Mouse (Mus musculus): Measurements from ENCODE around the gene Gm2026. TPM values are rescaled to one million over a fixed set of nuclear protein-coding genes. Genes with fewer than 3 reads are reported as not detected.
"Not testable (repeated sequence)": the region's sequence is repeated elsewhere in the genome, so short reads cannot be mapped to it uniquely, and the experiment has no call there.

Gm2026 gene
- polyA plus RNA-seq (2015; fragmentation: Nextera tagmentation; extraction: Ambion mirVana): 26.4 and 33.8 TPM in 2 replicates

DNA sequence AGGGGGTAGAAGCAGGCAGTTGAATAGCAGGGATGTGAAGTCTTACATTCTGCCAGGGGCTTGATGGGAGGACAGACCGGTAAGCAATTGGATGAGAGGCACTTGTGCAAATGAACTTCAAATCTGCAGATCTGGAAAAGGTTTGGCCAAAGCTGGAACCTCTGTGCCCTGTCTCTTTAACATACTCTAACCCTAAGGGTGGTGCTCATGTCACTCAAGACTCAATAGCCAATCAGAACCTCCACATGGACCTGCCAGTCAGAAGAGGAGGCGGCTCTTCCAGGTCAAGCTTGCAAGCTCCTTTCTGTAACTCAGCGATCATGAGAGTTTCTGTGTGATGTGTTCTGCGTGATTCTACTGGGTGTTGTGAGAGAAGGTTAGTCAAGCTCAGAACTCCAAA, at the start of gene Gm2026:
TSS of gene Gm2026 (plus strand) at position 301 of the 400 bp plus-strand sequence.
- no CpG with 5 or more reads among the region's 4 CpGs for WGBS
- H3K27ac ChIP-seq; H3K27me3 ChIP-seq; ATAC-seq (ENCODE audit: low FRiP score, low read depth); H3K9ac ChIP-seq; H3K9me3 ChIP-seq; H3K36me3 ChIP-seq; H3K4me2 ChIP-seq (replicated peaks); H3K4me3 ChIP-seq; H3K4me1 ChIP-seq: not testable (repeated sequence)

DNA sequence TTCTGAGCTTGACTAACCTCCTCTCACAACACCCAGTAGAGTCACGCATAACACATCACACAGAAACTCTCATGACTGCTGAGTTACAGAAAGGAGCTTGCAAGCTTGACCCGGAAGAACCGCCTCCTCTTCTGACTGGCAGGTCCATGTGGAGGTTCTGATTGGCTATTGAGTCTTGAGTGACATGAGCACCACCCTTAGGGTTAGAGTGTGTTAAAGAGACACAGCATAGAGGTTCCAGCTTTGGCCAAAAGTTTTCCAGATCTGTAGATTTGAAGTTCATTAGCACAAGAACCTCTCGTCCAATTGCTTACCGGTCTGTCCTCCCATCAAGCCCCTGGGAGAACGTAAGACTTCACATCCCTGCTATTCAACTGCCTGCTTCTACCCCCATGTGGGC, 34.1 kb upstream of the Gm2026 start, which contains the start of gene Zfp966:
TSS of gene Zfp966 (minus strand) at position 101 of the 400 bp plus-strand sequence.
- not testable (repeated sequence) for H3K27me3 ChIP-seq; H3K4me3 ChIP-seq; H3K27ac ChIP-seq; ATAC-seq (ENCODE audit: low FRiP score, low read depth); H3K4me1 ChIP-seq; H3K4me2 ChIP-seq (replicated peaks); H3K36me3 ChIP-seq; H3K9ac ChIP-seq; H3K9me3 ChIP-seq
- no CpG with 5 or more reads among the region's 6 CpGs for WGBS

Other genes starting within 250 kb of the Gm2026 start
- not detected in 2 replicates for gene Gm2007, start 223.8 kb upstream of the Gm2026 start, polyA plus RNA-seq (2015; fragmentation: Nextera tagmentation; extraction: Ambion mirVana)
- 5.2 TPM in 1 of 2 replicates, not detected in the other for gene Gm14288, start 164.2 kb upstream of the Gm2026 start, polyA plus RNA-seq (2015; fragmentation: Nextera tagmentation; extraction: Ambion mirVana)
- gene Gm6710, start 96.1 kb upstream of the Gm2026 start, polyA plus RNA-seq (2015; fragmentation: Nextera tagmentation; extraction: Ambion mirVana): 19.6 and 25.2 TPM in 2 replicates
- 3.2 and 3.3 TPM in 2 replicates for gene Zfp966, start 34.2 kb upstream of the Gm2026 start, polyA plus RNA-seq (2015; fragmentation: Nextera tagmentation; extraction: Ambion mirVana)
- 1.0 TPM in 1 of 2 replicates, not detected in the other for gene Gm2004, start 184.5 kb downstream of the Gm2026 start, polyA plus RNA-seq (2015; fragmentation: Nextera tagmentation; extraction: Ambion mirVana)

Data from limb, embryonic 13.5 days (tissue).